Mouse (Mus musculus): ENCODE data around the gene Ngp. TPM values are rescaled to one million over a fixed set of nuclear protein-coding genes. Genes with fewer than 3 reads are reported as not detected.

Gene Ngp
- polyA plus RNA-seq, 2 experiments, result 38.4 to 124 TPM

DNA sequence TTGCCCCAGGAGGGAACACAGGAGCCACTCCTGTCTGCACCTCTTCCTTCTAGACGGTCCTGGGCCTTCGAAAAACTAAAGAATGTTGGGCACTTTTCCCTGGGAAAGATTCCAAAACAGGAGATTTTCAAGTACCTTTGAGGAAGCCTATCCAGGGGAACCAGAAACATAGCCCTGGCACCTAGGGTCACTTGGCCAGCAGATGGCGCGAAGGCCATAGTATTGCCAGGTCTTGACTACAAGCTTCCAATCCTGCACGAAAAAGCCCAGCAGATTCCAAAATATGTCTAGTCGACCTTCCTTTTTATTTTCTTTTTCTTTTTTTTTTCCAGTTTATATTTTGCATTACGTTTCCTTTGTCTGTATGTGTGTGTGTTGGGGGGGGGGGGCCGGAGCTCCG is 5.8 kb upstream of the Ngp start:
- no peak overlapping the region for H3K9ac ChIP-seq (replicated peaks)
- H3K27me3 ChIP-seq (ENCODE audit: control insufficient read depth, insufficient read depth, low read length), result no peaks in the 10 kb centered on the region
- H3K9me3 ChIP-seq (ENCODE audit: control insufficient read depth, low read length), result no peaks in the 10 kb centered on the region
- H3K4me2 ChIP-seq (ENCODE audit: low read depth), result no peak overlapping the region
- H3K27ac ChIP-seq, result no peak overlapping the region
- no peak for ATAC-seq (ENCODE audit: insufficient read depth)
- 46% methylated on average over 9 of the region's 9 CpGs for WGBS (ENCODE audit: insufficient replicate concordance)
- peak; percentile 54 for TF ChIP-seq CTCF (IDR thresholded peaks at IDR 0.05; ENCODE audit: low read depth)
- no peak for TF ChIP-seq EP300 (IDR thresholded peaks at IDR 0.05; ENCODE audit: low read depth)
- peaks cover 0 to 4% of the 10 kb centered on the region in 2 experiments; a peak in 3 of 4 replicates for H3K4me1 ChIP-seq (replicated peaks; ENCODE audit: control insufficient read depth in 2 of 2, insufficient read depth in 2 of 2, low read length in 1 of 2)
- H3K4me3 ChIP-seq (ENCODE audit: insufficient read depth in 1 of 2, low read depth in 2 of 2, low read length in 2 of 2), result no peak overlapping the region
- no peaks in the 10 kb centered on the region for H3K36me3 ChIP-seq (replicated peaks; ENCODE audit: control insufficient read depth, insufficient read depth, low read depth)
- no peak for DNase-seq (ENCODE audit: low read depth in 3 of 3, low spot score in 3 of 3)

DNA sequence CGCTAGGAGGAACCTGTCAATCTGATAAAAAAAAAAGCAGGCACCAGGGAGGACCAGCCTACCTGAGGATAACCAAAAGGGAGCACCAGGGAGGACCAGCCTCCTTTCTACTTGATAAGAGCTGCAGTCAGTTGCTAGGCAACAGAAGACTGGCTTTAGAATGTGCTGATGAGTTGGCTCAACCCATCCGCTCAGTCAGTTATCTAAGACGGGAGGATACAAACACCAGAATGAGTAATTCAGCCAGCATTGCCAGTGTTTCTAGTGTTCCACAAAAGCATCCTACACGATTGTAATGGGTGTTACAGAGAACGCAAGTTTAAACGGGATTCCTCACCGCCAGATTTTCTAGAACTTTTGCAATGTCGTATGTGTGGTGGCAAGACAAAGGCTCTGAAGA is 11.7 kb downstream of the Ngp start:
- Histone ChIP-seq H3K4me1 (replicated peaks; ENCODE audit: control insufficient read depth in 2 of 2, insufficient read depth in 2 of 2, low read length in 1 of 2) (no peaks in the 10 kb centered on the region), H3K27me3 (ENCODE audit: control insufficient read depth, insufficient read depth, low read length) (no peaks in the 10 kb centered on the region), H3K4me3 (ENCODE audit: insufficient read depth in 1 of 2, low read depth in 2 of 2, low read length in 2 of 2) (no peak overlapping the region), H3K4me2 (ENCODE audit: low read depth) (no peak overlapping the region), H3K9ac (replicated peaks) (no peak overlapping the region), H3K27ac (no peak overlapping the region), H3K9me3 (ENCODE audit: control insufficient read depth, low read length) (no peaks in the 10 kb centered on the region), H3K36me3 (replicated peaks; ENCODE audit: control insufficient read depth, insufficient read depth, low read depth) (no peaks in the 10 kb centered on the region; the same call in 1 of the 2 replicates)
- ATAC-seq (ENCODE audit: insufficient read depth), result no peak
- WGBS (ENCODE audit: insufficient replicate concordance), result 71% methylated on average over 8 of the region's 8 CpGs
- no peak for TF ChIP-seq CTCF (IDR thresholded peaks at IDR 0.05; ENCODE audit: low read depth)
- TF ChIP-seq EP300 (IDR thresholded peaks at IDR 0.05; ENCODE audit: low read depth), result no peak
- DNase-seq (ENCODE audit: low read depth in 3 of 3, low spot score in 3 of 3), result no peak

DNA sequence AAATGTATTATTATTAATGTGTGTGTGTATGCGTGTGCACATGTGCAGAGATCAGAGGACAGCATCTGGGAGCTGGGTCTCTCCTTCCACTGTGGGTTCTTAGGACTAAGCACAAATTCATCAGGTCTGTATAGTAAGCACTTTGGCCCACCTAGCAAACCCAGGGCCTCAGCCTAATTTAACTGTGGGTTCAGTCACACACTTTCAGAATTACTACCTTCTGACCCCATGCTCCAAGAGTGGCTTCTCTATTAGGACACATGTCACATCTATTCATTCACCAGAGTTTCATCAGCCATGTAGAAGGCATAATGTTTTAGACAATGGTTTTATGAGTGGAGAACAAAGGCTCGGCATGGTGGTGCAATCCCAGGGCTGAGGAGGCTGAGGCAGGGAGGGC is 13.5 kb downstream of the Ngp start:
- Histone ChIP-seq H3K4me3 (ENCODE audit: insufficient read depth in 1 of 2, low read depth in 2 of 2, low read length in 2 of 2) (no peak overlapping the region), H3K9me3 (ENCODE audit: control insufficient read depth, low read length) (no peaks in the 10 kb centered on the region), H3K36me3 (replicated peaks; ENCODE audit: control insufficient read depth, insufficient read depth, low read depth) (no peaks in the 10 kb centered on the region; the same call in 1 of the 2 replicates), H3K27me3 (ENCODE audit: control insufficient read depth, insufficient read depth, low read length) (no peaks in the 10 kb centered on the region), H3K27ac (no peak overlapping the region), H3K4me1 (replicated peaks; ENCODE audit: control insufficient read depth in 2 of 2, insufficient read depth in 2 of 2, low read length in 1 of 2) (no peaks in the 10 kb centered on the region), H3K4me2 (ENCODE audit: low read depth) (no peak overlapping the region), H3K9ac (replicated peaks) (no peak overlapping the region)
- no peak for TF ChIP-seq EP300 (IDR thresholded peaks at IDR 0.05; ENCODE audit: low read depth)
- DNase-seq (ENCODE audit: low read depth in 3 of 3, low spot score in 3 of 3) (no peak), ATAC-seq (ENCODE audit: insufficient read depth) (no peak)
- WGBS (ENCODE audit: insufficient replicate concordance), result 76% methylated on average over 2 of the region's 2 CpGs

- H3K4me2 ChIP-seq (ENCODE audit: low read depth), result no peak overlapping the region
- no peak for TF ChIP-seq CTCF (IDR thresholded peaks at IDR 0.05; ENCODE audit: low read depth)
- no peak for TF ChIP-seq EP300 (IDR thresholded peaks at IDR 0.05; ENCODE audit: low read depth)
- H3K27ac ChIP-seq, result no peak overlapping the region
- H3K4me1 ChIP-seq (replicated peaks; ENCODE audit: control insufficient read depth in 2 of 2, insufficient read depth in 2 of 2, low read length in 1 of 2), result peaks cover 0 to 8% of the 10 kb centered on the region in 2 experiments; a peak in 1 of 4 replicates
- H3K4me3 ChIP-seq (ENCODE audit: insufficient read depth in 1 of 2, low read depth in 2 of 2, low read length in 2 of 2), result no peak overlapping the region
- no peaks in the 10 kb centered on the region; the same call in 1 of the 2 replicates for H3K36me3 ChIP-seq (replicated peaks; ENCODE audit: control insufficient read depth, insufficient read depth, low read depth)
- no peaks in the 10 kb centered on the region for H3K27me3 ChIP-seq (ENCODE audit: control insufficient read depth, insufficient read depth, low read length)
- no peak for DNase-seq (ENCODE audit: low read depth in 3 of 3, low spot score in 3 of 3)
- no peak for ATAC-seq (ENCODE audit: insufficient read depth)
- no peaks in the 10 kb centered on the region for H3K9me3 ChIP-seq (ENCODE audit: control insufficient read depth, low read length)
- WGBS (ENCODE audit: insufficient replicate concordance), result 84% methylated on average over 11 of the region's 11 CpGs
- no peak overlapping the region for H3K9ac ChIP-seq (replicated peaks)
Observed at GRCm38 (mm10) chr9:110436041-110436440, 16.5 kb downstream of the Ngp start.

- Histone ChIP-seq H3K9ac (replicated peaks) (no peak overlapping the region), H3K27ac (no peak overlapping the region), H3K4me3 (ENCODE audit: insufficient read depth in 1 of 2, low read depth in 2 of 2, low read length in 2 of 2) (no peak overlapping the region), H3K4me1 (replicated peaks; ENCODE audit: control insufficient read depth in 2 of 2, insufficient read depth in 2 of 2, low read length in 1 of 2) (peaks cover 0 to 8% of the 10 kb centered on the region in 2 experiments; a peak in 1 of 4 replicates), H3K36me3 (replicated peaks; ENCODE audit: control insufficient read depth, insufficient read depth, low read depth) (no peaks in the 10 kb centered on the region; the same call in 1 of the 2 replicates), H3K9me3 (ENCODE audit: control insufficient read depth, low read length) (no peaks in the 10 kb centered on the region), H3K4me2 (ENCODE audit: low read depth) (no peak overlapping the region), H3K27me3 (ENCODE audit: control insufficient read depth, insufficient read depth, low read length) (no peaks in the 10 kb centered on the region)
- DNase-seq (ENCODE audit: low read depth in 3 of 3, low spot score in 3 of 3) (no peak), ATAC-seq (ENCODE audit: insufficient read depth) (no peak)
- TF ChIP-seq CTCF (IDR thresholded peaks at IDR 0.05; ENCODE audit: low read depth) (0 out of 2 replicates have a peak, but pooled peaks have one; percentile 8), EP300 (IDR thresholded peaks at IDR 0.05; ENCODE audit: low read depth) (no peak)
- 11% methylated on average over 4 of the region's 5 CpGs for WGBS (ENCODE audit: insufficient replicate concordance)
Observed at GRCm38 (mm10) chr9:110440049-110440448, 20.5 kb downstream of the Ngp start.

Data from liver, embryonic 14.5 days (tissue).